Mouse (Mus musculus): ENCODE measurements around the gene Fam228a. TPM values are rescaled to one million over a fixed set of nuclear protein-coding genes. Genes with fewer than 3 reads are reported as not detected.

The Fam228a gene
- polyA plus RNA-seq, 1 experiment from 2014 or later: 0.25 TPM

DNA sequence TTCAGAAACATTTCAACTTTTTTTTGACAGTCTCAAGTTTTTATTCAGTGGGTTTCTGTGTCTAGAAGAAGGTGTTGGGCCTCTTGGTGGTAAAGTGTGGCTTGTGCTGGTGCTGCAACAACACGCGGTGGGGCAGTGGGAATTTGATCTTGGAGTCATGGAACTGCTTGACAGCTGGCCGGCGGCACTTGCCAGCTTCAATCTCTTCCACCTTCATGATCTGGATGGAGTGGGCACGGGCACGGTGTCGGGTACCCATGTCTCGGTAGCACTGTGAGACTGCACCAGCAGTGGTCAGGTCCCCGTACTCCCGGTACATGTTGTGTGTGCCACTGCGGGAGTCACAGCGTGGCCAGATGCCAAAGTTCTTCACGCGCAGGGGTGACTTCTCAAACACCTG, 48.9 kb downstream of the Fam228a start:
- H3K27me3 ChIP-seq (replicated peaks; ENCODE audit: control insufficient read depth, insufficient read depth, low read length): no peaks in the 10 kb centered on the region
- H3K4me3 ChIP-seq (ENCODE audit: low read depth, low read length): no peak overlapping the region
- ATAC-seq (ENCODE audit: low read depth) (no peak), DNase-seq (ENCODE audit: low spot score) (no peak)
- H3K4me1 ChIP-seq (ENCODE audit: control insufficient read depth, insufficient read depth, low read length): no peaks in the 10 kb centered on the region
- H3K4me2 ChIP-seq (ENCODE audit: low read depth, low read length): no peak overlapping the region
- 90% methylated on average over 14 of the region's 14 CpGs for WGBS
- H3K9ac ChIP-seq (ENCODE audit: low read depth, low read length): no peak overlapping the region
- H3K36me3 ChIP-seq (ENCODE audit: control insufficient read depth, insufficient read depth, low read length): no peaks in the 10 kb centered on the region
- no peak overlapping the region for H3K27ac ChIP-seq (replicated peaks; ENCODE audit: low read depth, low read length)
- H3K9me3 ChIP-seq (ENCODE audit: control insufficient read depth, low read length): no peaks in the 10 kb centered on the region

DNA sequence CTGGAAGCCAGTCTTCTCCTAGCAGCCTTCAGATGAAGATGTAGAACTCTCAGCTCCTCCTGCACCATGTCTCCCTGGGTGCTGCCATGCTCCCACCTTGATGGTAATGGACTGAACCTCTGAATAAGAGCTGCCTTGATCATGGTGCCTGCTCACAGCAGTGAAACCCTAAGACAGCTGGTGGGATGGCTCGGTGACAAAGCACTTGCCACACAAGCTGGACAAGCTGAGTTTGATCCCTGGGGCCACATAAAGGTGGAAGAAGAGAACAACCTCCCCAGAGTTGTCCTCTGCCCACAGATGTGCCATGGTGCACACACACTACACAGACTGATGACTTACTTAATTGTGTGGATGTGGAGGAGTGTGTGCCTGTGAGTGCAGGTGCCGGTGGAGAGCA, 49.8 kb downstream of the Fam228a start:
- WGBS: 79% methylated on average over 2 of the region's 2 CpGs
- no peaks in the 10 kb centered on the region for H3K9me3 ChIP-seq (ENCODE audit: control insufficient read depth, low read length)

DNA sequence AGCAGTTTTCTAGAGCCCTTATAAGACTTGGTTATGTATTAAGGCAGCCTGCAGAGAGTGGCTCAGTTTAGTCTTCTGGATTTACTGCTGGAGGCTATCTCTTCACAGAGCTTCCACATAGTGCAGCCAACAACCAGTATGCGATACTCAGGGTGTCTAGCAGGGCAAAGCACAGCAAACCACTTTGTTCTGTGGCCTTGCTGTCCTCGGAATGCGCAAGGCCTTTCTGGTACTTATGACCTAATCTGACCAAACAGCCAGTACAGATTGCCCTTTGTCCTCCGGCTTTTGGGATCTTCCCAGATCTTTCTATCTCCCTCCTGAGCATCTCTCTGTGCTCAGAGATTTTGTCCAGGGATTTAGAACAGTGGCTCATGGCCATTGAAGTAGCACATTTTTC, 52.8 kb downstream of the Fam228a start:
- Histone ChIP-seq H3K4me1 (ENCODE audit: control insufficient read depth, insufficient read depth, low read length) (no peaks in the 10 kb centered on the region), H3K9me3 (ENCODE audit: control insufficient read depth, low read length) (no peaks in the 10 kb centered on the region), H3K9ac (ENCODE audit: low read depth, low read length) (no peak overlapping the region), H3K4me3 (ENCODE audit: low read depth, low read length) (no peak overlapping the region), H3K4me2 (ENCODE audit: low read depth, low read length) (no peak overlapping the region), H3K36me3 (ENCODE audit: control insufficient read depth, insufficient read depth, low read length) (0 out of 2 replicates have a peak, but pooled peaks cover 8% of the 10 kb centered on the region), H3K27me3 (replicated peaks; ENCODE audit: control insufficient read depth, insufficient read depth, low read length) (no peaks in the 10 kb centered on the region), H3K27ac (replicated peaks; ENCODE audit: low read depth, low read length) (no peak overlapping the region)
- ATAC-seq (ENCODE audit: low read depth): no peak
- WGBS: 65% methylated on average over 4 of the region's 4 CpGs
- no peak for DNase-seq (ENCODE audit: low spot score)

More for the DNA sequence above, 49.8 kb downstream of the Fam228a start:
- Histone ChIP-seq H3K4me2 (ENCODE audit: low read depth, low read length) (no peak overlapping the region), H3K27ac (replicated peaks; ENCODE audit: low read depth, low read length) (no peak overlapping the region), H3K4me1 (ENCODE audit: control insufficient read depth, insufficient read depth, low read length) (no peaks in the 10 kb centered on the region), H3K36me3 (ENCODE audit: control insufficient read depth, insufficient read depth, low read length) (0 out of 2 replicates have a peak, but pooled peaks cover 3% of the 10 kb centered on the region), H3K9ac (ENCODE audit: low read depth, low read length) (no peak overlapping the region), H3K4me3 (ENCODE audit: low read depth, low read length) (no peak overlapping the region), H3K27me3 (replicated peaks; ENCODE audit: control insufficient read depth, insufficient read depth, low read length) (no peaks in the 10 kb centered on the region)
- no peak for DNase-seq (ENCODE audit: low spot score)
- no peak for ATAC-seq (ENCODE audit: low read depth)

DNA sequence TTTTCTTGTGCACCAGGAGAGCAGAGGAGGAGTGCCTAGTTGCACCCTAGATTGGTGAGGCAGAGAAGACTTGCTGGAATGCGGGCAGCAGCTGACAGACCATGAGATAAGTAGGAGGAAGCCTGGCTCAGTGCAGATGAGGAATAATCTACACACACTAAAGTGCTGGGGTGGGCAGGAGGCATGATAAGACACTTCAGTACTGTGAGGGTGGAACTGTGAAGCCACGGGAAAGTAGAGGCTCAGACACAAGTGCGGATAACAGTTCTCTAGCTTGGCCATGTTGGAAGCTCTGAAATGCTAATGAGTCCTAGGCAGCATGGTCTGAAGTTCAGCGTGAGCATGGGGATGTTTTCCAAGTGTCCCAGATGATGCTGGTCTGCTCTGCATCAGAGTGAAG, 58.3 kb downstream of the Fam228a start:
- Histone ChIP-seq H3K9ac (ENCODE audit: low read depth, low read length) (no peak overlapping the region), H3K27ac (replicated peaks; ENCODE audit: low read depth, low read length) (no peak overlapping the region), H3K4me1 (ENCODE audit: control insufficient read depth, insufficient read depth, low read length) (no peaks in the 10 kb centered on the region; the same call in 1 of the 2 replicates), H3K4me3 (ENCODE audit: low read depth, low read length) (no peak overlapping the region), H3K36me3 (ENCODE audit: control insufficient read depth, insufficient read depth, low read length) (peaks cover 34% of the 10 kb centered on the region), H3K9me3 (ENCODE audit: control insufficient read depth, low read length) (no peaks in the 10 kb centered on the region), H3K4me2 (ENCODE audit: low read depth, low read length) (no peak overlapping the region), H3K27me3 (replicated peaks; ENCODE audit: control insufficient read depth, insufficient read depth, low read length) (no peaks in the 10 kb centered on the region)
- no peak for ATAC-seq (ENCODE audit: low read depth)
- 67% methylated on average over 4 of the region's 4 CpGs for WGBS
- no peak for DNase-seq (ENCODE audit: low spot score)

DNA sequence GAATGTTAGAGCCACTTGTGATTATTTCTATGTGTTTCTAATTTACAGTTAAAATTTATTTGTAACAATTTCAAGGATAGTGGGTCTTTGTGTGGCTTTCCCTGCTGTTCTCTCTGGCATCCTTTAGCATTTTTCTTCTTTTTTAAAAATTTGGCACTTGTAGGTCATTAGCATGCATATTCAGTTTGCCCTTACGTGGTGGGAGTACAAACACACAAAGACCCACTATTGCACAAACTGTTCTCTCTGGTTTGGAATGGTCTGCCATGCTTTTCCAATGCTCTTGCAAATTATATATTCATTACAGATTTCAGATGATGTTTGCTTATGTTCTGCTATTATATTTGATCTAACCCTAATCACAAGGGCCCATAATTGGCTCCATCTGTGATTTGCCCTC, 61.9 kb downstream of the Fam228a start:
- Histone ChIP-seq H3K4me3 (ENCODE audit: low read depth, low read length) (no peak overlapping the region), H3K9me3 (ENCODE audit: control insufficient read depth, low read length) (no peaks in the 10 kb centered on the region), H3K4me1 (ENCODE audit: control insufficient read depth, insufficient read depth, low read length) (no peaks in the 10 kb centered on the region; the same call in 1 of the 2 replicates), H3K36me3 (ENCODE audit: control insufficient read depth, insufficient read depth, low read length) (peaks cover 60% of the 10 kb centered on the region), H3K27me3 (replicated peaks; ENCODE audit: control insufficient read depth, insufficient read depth, low read length) (no peaks in the 10 kb centered on the region), H3K9ac (ENCODE audit: low read depth, low read length) (no peak overlapping the region), H3K4me2 (ENCODE audit: low read depth, low read length) (no peak overlapping the region), H3K27ac (replicated peaks; ENCODE audit: low read depth, low read length) (no peak overlapping the region)
- ATAC-seq (ENCODE audit: low read depth): no peak
- WGBS: 65% methylated on average over 1 of the region's 1 CpGs
- DNase-seq (ENCODE audit: low spot score): no peak

DNA sequence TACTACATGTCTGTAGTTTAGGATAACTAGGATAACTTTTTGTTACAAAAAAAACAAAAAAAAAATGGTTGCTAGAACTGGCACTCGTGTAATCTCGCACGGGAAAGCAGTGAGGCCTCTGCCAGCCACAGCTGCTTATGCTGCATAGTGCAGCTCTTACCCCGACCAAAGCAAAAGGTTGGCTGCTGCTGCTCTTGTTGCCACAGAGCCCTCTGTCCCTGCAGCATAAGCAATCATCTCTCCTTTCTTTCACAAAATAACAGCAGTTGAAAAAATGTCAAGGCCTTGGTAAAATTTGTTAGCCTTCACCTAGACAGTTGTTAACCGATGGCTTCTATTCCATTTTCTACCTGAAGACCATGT, 72.6 kb downstream of the Fam228a start:
- Histone ChIP-seq H3K9ac (ENCODE audit: low read depth, low read length) (no peak overlapping the region), H3K4me1 (ENCODE audit: control insufficient read depth, insufficient read depth, low read length) (no peaks in the 10 kb centered on the region), H3K36me3 (ENCODE audit: control insufficient read depth, insufficient read depth, low read length) (peaks cover 56% of the 10 kb centered on the region), H3K4me3 (ENCODE audit: low read depth, low read length) (no peak overlapping the region), H3K27ac (replicated peaks; ENCODE audit: low read depth, low read length) (no peak overlapping the region), H3K27me3 (replicated peaks; ENCODE audit: control insufficient read depth, insufficient read depth, low read length) (no peaks in the 10 kb centered on the region), H3K4me2 (ENCODE audit: low read depth, low read length) (no peak overlapping the region), H3K9me3 (ENCODE audit: control insufficient read depth, low read length) (no peaks in the 10 kb centered on the region)
- DNase-seq (ENCODE audit: low spot score) (no peak), ATAC-seq (ENCODE audit: low read depth) (no peak)
- WGBS: 86% methylated on average over 5 of the region's 5 CpGs

DNA sequence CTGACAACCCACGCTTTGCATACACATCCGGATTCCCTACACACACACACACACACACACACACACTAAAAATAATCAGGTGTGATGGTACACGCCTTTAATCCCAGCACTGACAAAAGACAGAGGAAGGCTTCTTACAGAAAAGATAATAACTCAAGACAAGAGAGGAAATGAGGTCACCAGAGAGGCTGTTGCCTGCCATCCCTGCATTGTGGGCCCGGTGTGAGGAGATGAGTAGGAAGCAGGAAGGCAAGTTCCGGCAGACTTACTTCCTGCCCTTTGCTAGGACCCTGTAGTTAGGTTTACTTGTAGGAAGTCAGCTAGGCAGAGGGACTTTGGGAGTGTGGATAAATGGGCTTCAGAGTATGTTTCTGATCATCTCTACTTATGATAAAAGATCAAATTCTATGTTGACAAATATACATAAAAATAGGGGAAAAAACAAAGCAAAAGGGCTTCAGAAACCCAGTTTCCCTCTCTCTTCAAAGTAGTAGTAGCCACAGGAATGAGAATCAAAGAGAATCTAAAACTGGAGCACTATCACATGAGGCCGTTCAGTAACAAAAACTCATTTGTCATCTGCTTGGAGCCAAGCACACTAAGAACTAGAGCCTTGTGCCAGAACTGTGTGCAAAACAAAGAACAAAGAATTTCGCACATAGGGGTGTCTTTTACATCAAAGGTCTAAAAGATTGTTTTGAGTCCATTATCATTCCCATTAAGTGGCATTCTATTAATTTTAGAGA, 73.1 kb downstream of the Fam228a start:
- H3K36me3 ChIP-seq (ENCODE audit: control insufficient read depth, insufficient read depth, low read length): peaks cover 52% of the 10 kb centered on the region
- H3K9me3 ChIP-seq (ENCODE audit: control insufficient read depth, low read length): no peaks in the 10 kb centered on the region
- H3K4me1 ChIP-seq (ENCODE audit: control insufficient read depth, insufficient read depth, low read length): no peaks in the 10 kb centered on the region
- H3K9ac ChIP-seq (ENCODE audit: low read depth, low read length): no peak overlapping the region
- H3K27me3 ChIP-seq (replicated peaks; ENCODE audit: control insufficient read depth, insufficient read depth, low read length): no peaks in the 10 kb centered on the region
- DNase-seq (ENCODE audit: low spot score) (no peak), ATAC-seq (ENCODE audit: low read depth) (no peak)
- H3K4me3 ChIP-seq (ENCODE audit: low read depth, low read length): no peak overlapping the region
- H3K27ac ChIP-seq (replicated peaks; ENCODE audit: low read depth, low read length): no peak overlapping the region
- WGBS: 72% methylated on average over 7 of the region's 7 CpGs
- H3K4me2 ChIP-seq (ENCODE audit: low read depth, low read length): no peak overlapping the region

Other genes starting within 250 kb of the Fam228a start
- gene Itsn2, start 145.8 kb downstream of the Fam228a start, polyA plus RNA-seq (2014; fragmentation: Nextera tagmentation; extraction: Ambion mirVana): 43.6 and 44.0 TPM in 2 replicates
- gene Gm3625, start 145.5 kb downstream of the Fam228a start, polyA plus RNA-seq (2014; fragmentation: Nextera tagmentation; extraction: Ambion mirVana): not detected in 2 replicates
- gene Pfn4, start 30.6 kb upstream of the Fam228a start, polyA plus RNA-seq (2014; fragmentation: Nextera tagmentation; extraction: Ambion mirVana): 5.0 and 5.4 TPM in 2 replicates
- 3.2 and 4.9 TPM in 2 replicates for gene Fam228b, start 30.8 kb upstream of the Fam228a start, polyA plus RNA-seq (2014; fragmentation: Nextera tagmentation; extraction: Ambion mirVana)
- gene Sf3b6, start 79.1 kb upstream of the Fam228a start, polyA plus RNA-seq (2014; fragmentation: Nextera tagmentation; extraction: Ambion mirVana): 245 and 248 TPM in 2 replicates
- 33.4 and 38.0 TPM in 2 replicates for gene Fkbp1b, start 103.2 kb upstream of the Fam228a start, polyA plus RNA-seq (2014; fragmentation: Nextera tagmentation; extraction: Ambion mirVana)
- gene Wdcp, start 104.9 kb upstream of the Fam228a start, polyA plus RNA-seq (2014; fragmentation: Nextera tagmentation; extraction: Ambion mirVana): 10.4 and 11.7 TPM in 2 replicates
- gene Mfsd2b, start 135.9 kb upstream of the Fam228a start, polyA plus RNA-seq (2014; fragmentation: Nextera tagmentation; extraction: Ambion mirVana): 0.70 and 0.87 TPM in 2 replicates
- 20.3 and 23.3 TPM in 2 replicates for gene Ubxn2a, start 169.3 kb upstream of the Fam228a start, polyA plus RNA-seq (2014; fragmentation: Nextera tagmentation; extraction: Ambion mirVana)
- 13.6 and 14.7 TPM in 2 replicates for gene Atad2b, start 178.9 kb upstream of the Fam228a start, polyA plus RNA-seq (2014; fragmentation: Nextera tagmentation; extraction: Ambion mirVana)

Data from embryonic facial prominence, embryonic 14.5 days (tissue).